Mouse (Mus musculus): ENCODE results near the gene Ncor2.

Ncor2 gene

DNA sequence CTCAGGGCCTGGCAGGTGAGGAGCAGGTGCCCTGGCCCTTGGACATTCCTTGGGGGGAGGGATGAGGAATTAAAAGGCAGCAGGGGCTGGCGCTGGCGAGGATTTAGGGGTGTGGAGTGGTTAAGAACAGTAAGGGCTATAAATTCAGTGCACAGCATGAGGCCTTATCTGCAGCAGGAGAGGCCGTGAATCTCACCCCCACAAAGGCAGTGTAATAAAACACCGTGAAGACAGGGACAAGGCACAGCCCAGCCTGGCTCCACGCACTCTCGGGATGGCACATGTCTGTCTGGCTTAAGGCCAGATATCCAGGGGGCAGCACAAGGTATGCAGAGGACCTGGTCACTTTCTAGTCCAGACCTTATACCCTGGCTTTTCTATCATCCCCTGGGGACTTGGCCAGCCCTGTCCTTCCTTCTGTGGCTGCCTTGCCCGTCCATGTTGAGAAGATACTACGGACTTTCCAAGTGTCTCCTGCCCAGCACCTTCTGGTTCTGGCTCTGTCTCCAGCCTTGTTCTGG, 93.9 kb downstream of the Ncor2 start:
- no peak for DNase-seq

DNA sequence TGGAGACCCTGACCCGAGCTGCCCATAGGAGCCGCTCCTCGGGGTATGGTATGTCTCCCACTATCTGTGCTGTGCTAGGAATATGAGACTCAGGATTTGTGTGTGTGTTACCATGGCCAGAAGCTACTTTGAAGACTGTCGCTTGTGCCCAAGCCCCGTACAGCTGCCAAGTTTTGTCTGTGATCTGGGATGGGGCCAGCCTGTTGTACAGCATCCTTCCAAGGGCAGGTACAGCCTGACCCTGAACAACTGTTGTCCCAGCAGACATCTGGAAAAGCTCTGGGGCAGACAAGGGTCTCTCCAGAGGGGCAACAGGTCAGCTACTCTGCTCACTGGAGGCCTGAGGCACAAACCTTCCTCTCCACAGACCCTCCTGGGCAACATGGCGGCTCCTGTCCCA, 95.3 kb downstream of the Ncor2 start:
- DNase-seq, result no peak

GRCm38 (mm10) chr5:125081318-125082101, 97.5 kb downstream of the Ncor2 start:
- peak; percentile 78 for DNase-seq

- no peak for DNase-seq
Observed at GRCm38 (mm10) chr5:125080787-125081317, 98.2 kb downstream of the Ncor2 start.

- no peak for DNase-seq
Observed at GRCm38 (mm10) chr5:125080352-125080751, 98.7 kb downstream of the Ncor2 start.

GRCm38 (mm10) chr5:125078220-125078619, 100.8 kb downstream of the Ncor2 start:
- no peak for DNase-seq

GRCm38 (mm10) chr5:125076183-125076582, 102.8 kb downstream of the Ncor2 start:
- DNase-seq, result no peak

GRCm38 (mm10) chr5:125074571-125075171, 104.3 kb downstream of the Ncor2 start:
- DNase-seq, result no peak

DNA sequence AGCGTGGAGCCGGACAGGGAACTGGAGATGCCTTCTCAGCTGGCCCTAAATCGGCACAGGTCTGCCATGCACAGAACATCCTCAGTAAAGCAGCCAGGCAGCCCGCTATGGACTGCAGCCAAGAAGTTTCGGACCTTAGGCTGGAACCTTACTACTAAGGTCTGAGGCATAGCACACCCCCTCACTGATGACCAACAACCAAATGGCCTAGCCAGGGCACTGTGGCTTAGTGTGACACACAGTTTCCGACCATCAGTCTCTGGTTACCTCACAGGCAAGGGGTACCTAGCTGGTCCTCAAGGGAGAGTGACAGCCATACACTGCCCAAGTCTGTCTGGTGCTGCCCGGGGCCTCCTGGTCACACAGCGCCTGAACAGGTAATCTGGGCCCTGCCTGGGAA, 105.1 kb downstream of the Ncor2 start:
- no peak for DNase-seq

- DNase-seq, result no peak
Observed at GRCm38 (mm10) chr5:125073335-125073734, 105.7 kb downstream of the Ncor2 start.

DNA sequence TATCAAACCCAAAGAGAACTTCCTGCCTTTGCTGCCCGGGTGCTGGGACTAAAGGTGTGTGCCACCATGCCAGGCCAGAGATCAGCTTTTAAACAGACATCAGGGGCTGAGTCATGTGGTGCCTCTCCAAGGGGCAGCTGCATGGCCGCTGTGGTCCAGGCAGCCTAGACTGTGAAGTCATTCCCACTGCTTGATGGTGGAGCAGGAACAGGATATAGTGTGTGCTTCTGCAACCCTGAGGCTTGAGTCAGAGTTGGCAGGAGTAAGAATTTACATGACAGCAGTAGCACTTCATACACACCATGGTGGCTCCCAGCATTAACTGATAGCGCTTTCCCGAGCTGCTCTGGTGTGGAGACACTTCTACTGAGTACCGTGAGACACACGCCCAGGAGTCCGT, 106.6 kb downstream of the Ncor2 start:
- DNase-seq, result no peak

GRCm38 (mm10) chr5:125071919-125072318, 107.1 kb downstream of the Ncor2 start:
- DNase-seq, result no peak

DNA sequence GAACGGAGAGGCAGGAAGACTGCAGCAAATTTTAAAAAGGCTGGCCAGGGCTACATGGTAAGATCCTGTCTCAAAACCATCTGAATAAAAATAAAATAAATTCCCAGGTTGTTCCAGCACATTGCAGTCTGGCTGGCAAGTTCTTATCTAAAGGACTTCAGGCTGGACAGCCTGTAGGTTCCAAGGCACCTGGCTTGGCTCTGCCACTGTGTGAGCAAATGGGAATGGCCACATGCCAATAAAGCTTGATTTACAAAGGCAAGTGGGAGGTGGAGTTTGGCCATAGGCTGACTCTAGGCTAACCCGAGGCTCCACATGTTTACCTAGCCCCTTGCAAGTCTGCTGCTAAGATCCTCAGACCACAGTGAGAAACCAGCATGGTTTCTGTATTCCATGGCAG, 108.6 kb downstream of the Ncor2 start:
- no peak for DNase-seq

DNA sequence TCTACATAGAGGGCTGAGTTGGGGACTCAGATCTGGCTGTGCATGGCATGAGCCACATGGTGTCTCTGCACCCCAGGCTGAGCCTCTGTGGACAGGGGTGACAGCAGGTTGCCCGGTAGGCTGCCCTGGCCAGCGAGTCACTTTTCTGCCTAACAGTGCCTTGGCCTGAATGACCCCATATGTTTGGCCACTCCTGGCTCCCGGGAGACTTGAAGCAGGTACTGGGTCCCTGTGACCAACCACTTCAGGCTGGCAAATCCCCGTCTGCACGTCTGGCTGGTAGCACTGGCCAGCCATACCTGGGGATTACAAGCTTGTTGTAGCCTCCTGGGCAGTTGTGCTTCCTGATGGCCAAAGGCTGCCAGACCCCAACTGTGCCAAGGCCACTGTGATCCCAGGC, 109.1 kb downstream of the Ncor2 start:
- no peak for DNase-seq

DNA sequence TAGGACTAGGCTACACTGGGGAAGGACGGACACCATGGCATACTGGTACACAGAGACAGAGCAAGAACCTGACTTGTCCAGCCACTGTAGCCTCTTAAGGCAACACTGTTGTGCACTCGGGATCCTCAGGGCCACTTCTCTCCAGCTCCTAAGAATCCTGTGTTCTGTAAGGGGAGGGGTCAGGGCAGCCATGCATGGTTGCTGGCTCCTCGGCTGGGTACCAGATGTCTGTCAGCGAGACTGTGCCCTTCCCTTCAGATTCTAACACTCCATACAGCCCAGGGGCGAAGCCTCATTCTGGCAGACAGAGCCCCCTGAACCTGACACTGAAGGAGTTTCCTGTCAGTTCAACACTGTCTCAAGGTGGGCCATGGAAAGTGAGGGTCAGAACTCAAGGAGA, 109.6 kb downstream of the Ncor2 start:
- DNase-seq, result no peak

- no peak for DNase-seq
Observed at GRCm38 (mm10) chr5:125068371-125068951, 110.6 kb downstream of the Ncor2 start.

DNA sequence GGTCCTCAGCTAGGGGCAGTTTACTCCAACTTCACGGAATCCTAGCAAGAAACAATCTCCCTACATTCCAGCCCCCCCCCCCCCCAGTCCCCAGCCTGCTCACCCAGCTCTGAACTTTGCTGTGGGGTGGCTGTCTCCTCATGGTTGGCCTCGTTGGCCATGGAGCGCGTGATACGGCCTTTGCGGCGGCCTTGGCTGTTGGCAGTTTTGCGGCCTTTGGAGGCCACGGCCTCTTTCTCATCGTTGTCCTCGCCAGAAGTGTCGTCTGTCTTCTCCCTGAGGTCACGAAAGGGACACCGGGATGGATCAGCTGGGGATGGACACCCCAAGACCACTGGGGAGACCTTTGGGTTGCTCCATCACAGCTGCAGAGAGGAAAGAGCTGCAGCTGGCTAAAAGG, 111.3 kb downstream of the Ncor2 start:
- DNase-seq, result no peak

DNA sequence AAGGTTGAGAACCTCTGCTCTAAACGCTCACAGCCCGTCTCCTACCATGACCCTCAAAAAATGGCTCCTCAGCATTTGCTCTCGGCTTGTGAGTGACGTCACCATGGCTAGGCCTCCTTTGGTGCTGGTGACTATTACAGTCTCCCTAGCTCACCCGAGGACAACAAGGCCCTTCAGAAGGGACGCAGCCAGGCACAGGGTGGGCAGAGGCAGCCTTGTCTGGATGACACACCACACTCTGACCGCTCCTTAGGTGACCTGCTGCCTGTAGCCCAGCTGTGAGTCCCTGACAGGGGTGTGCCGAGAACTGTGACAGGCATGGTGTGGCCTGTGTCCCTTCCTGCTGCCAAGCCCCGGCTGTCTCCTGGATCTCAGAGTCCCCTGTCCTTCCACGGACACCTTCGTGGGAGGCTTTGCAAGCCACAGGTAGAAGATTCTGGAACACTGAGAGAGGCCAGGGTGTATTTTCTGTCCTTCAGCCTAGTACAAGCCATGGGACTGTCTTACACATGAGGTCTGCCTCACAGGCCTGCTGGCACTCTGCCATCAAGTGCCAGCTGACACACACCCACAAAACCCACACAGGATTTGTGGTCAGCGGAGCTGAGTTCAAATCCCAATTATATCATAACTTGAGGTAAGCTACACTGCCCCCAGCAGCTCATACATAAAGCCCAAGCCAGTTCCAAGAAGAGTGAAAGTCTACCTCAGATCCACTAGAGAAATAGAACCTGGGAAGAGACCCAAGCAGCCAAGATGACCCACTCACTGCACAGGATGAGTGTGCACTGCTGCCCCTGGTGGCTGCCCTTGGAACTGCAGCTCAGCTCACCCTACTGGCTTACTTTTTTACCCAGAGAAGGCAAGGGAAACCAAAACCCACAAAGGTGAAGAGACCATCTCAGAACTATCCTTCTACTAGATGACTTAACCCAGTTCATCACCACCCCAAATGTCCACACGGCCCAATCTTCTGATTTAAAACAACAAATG, 112.2 kb downstream of the Ncor2 start:
- DNase-seq, result peak; percentile 71

GRCm38 (mm10) chr5:125063015-125063414, 116.0 kb downstream of the Ncor2 start:
- DNase-seq, result no peak

DNA sequence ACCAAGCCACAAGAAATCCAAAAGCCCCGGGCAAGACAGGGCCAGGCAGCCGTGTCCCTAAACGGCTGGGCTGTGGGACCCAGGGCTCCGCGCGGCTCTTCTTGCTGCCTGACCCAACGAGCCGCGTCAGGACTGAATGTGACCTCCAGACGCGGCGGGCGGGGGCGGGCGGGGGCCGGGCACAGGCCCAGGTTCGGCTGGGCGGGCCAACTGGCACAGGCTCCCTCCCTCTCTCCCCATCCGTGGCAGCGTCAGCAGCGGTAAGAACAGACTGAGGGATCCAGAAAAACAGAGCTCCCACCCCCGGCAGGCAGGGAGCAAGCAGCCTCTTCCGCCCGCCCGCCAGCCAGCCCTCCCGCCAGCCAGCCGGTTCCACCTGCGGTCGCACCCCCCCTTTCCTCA, 120.8 kb downstream of the Ncor2 start:
- DNase-seq, result peak; percentile 68

- peak; percentile 51 for DNase-seq
Observed at GRCm38 (mm10) chr5:125057555-125058266, 121.3 kb downstream of the Ncor2 start.
